Mouse (Mus musculus): ENCODE results near the gene Meaf6. TPM values are rescaled to one million over a fixed set of nuclear protein-coding genes. Genes with fewer than 3 reads are reported as not detected.

The Meaf6 gene
- polyA plus RNA-seq, 1 experiment from 2014 or later = 29.7 TPM

- H3K27ac ChIP-seq (ENCODE audit: low read length) = no peak overlapping the region
- DNase-seq (ENCODE audit: low spot score) (no peak), ATAC-seq (no peak)
- H3K4me2 ChIP-seq (replicated peaks; ENCODE audit: low read depth, low read length) = no peak overlapping the region
- no peak overlapping the region for H3K4me3 ChIP-seq (ENCODE audit: low read depth, low read length)
- no peaks in the 10 kb centered on the region for H3K4me1 ChIP-seq (ENCODE audit: insufficient read depth, low read depth, low read length)
- no peaks in the 10 kb centered on the region for H3K36me3 ChIP-seq (ENCODE audit: insufficient read depth, low read length)
- 36% methylated on average over 8 of the region's 8 CpGs for WGBS
- no peak overlapping the region for H3K9ac ChIP-seq (replicated peaks; ENCODE audit: low read depth)
- H3K9me3 ChIP-seq (ENCODE audit: low read length) = no peaks in the 10 kb centered on the region
- TF ChIP-seq EP300 (IDR thresholded peaks at IDR 0.05) (no peak), CTCF (IDR thresholded peaks at IDR 0.05) (no peak)
- no peaks in the 10 kb centered on the region for H3K27me3 ChIP-seq (replicated peaks; ENCODE audit: insufficient read depth, low read length)
Measured at GRCm38 (mm10) chr4:125161392-125161791, 76.5 kb downstream of the Meaf6 start.

GRCm38 (mm10) chr4:125162701-125163100 is 77.8 kb downstream of the Meaf6 start:
- Histone ChIP-seq H3K4me1 (ENCODE audit: insufficient read depth, low read depth, low read length) (no peaks in the 10 kb centered on the region), H3K4me2 (replicated peaks; ENCODE audit: low read depth, low read length) (no peak overlapping the region), H3K27me3 (replicated peaks; ENCODE audit: insufficient read depth, low read length) (no peaks in the 10 kb centered on the region), H3K9ac (replicated peaks; ENCODE audit: low read depth) (no peak overlapping the region), H3K36me3 (ENCODE audit: insufficient read depth, low read length) (no peaks in the 10 kb centered on the region), H3K9me3 (ENCODE audit: low read length) (no peaks in the 10 kb centered on the region), H3K27ac (ENCODE audit: low read length) (no peak overlapping the region), H3K4me3 (ENCODE audit: low read depth, low read length) (no peak overlapping the region)
- TF ChIP-seq CTCF (IDR thresholded peaks at IDR 0.05) (no peak), EP300 (IDR thresholded peaks at IDR 0.05) (no peak)
- WGBS = 58% methylated on average over 7 of the region's 7 CpGs
- no peak for DNase-seq (ENCODE audit: low spot score)
- ATAC-seq = no peak

Other genes starting within 250 kb of the Meaf6 start
- gene Yrdc, start 234.5 kb upstream of the Meaf6 start, polyA plus RNA-seq (2015; fragmentation: Nextera tagmentation; extraction: Ambion mirVana) = 22.8 and 25.4 TPM in 2 replicates
- 65.4 and 68.7 TPM in 2 replicates for gene 1110065P20Rik, start 233.9 kb upstream of the Meaf6 start, polyA plus RNA-seq (2015; fragmentation: Nextera tagmentation; extraction: Ambion mirVana)
- gene Maneal, start 223.0 kb upstream of the Meaf6 start, polyA plus RNA-seq (2015; fragmentation: Nextera tagmentation; extraction: Ambion mirVana) = 0.08 and 0.13 TPM in 2 replicates
- gene Epha10, start 204.2 kb upstream of the Meaf6 start, polyA plus RNA-seq (2015; fragmentation: Nextera tagmentation; extraction: Ambion mirVana) = not detected in 2 replicates
- gene 9930104L06Rik, start 148.1 kb upstream of the Meaf6 start, polyA plus RNA-seq (2015; fragmentation: Nextera tagmentation; extraction: Ambion mirVana) = 7.3 and 8.3 TPM in 2 replicates
- 5.5 and 8.8 TPM in 2 replicates for gene Cdca8, start 145.8 kb upstream of the Meaf6 start, polyA plus RNA-seq (2015; fragmentation: Nextera tagmentation; extraction: Ambion mirVana)
- gene Rspo1, start 98.7 kb upstream of the Meaf6 start, polyA plus RNA-seq (2015; fragmentation: Nextera tagmentation; extraction: Ambion mirVana) = 6.5 and 7.2 TPM in 2 replicates
- 42.3 and 47.3 TPM in 2 replicates for gene Gnl2, start 68.5 kb upstream of the Meaf6 start, polyA plus RNA-seq (2015; fragmentation: Nextera tagmentation; extraction: Ambion mirVana)
- gene Dnali1, start 19.4 kb upstream of the Meaf6 start, polyA plus RNA-seq (2015; fragmentation: Nextera tagmentation; extraction: Ambion mirVana) = 6.9 and 10.9 TPM in 2 replicates
- gene Snip1, start 18.5 kb upstream of the Meaf6 start, polyA plus RNA-seq (2015; fragmentation: Nextera tagmentation; extraction: Ambion mirVana) = 17.4 and 18.0 TPM in 2 replicates
- 1.6 and 2.3 TPM in 2 replicates for gene Zc3h12a, start 42.7 kb downstream of the Meaf6 start, polyA plus RNA-seq (2015; fragmentation: Nextera tagmentation; extraction: Ambion mirVana)